Mouse (Mus musculus) spleen, adult 18-20 months (tissue): ENCODE measurements at regions not wholly inside any gene's neighbourhood (a gene's known extent, or its start where the extent isn't known, plus 50 kb on each side); places are given as distances from the start of the nearest gene placed in this dataset.

Source experiments
- DNase-seq, 2 experiments: peaks; one replicate each; pipeline ENCODE4 v3.0.0; 2022; ENCODE audit warnings: mixed read lengths in 2 of 2

- DNase-seq, result no peak
Observed at GRCm38 (mm10) chr6:134320379-134320932, 75.7 kb upstream of the Bcl2l14 start.

GRCm38 (mm10) chr6:134324001-134324400 lies 72.1 kb upstream of the Bcl2l14 start:
- DNase-seq, result no peak

- no peak for DNase-seq
Observed at GRCm38 (mm10) chr6:134325564-134325963, 70.6 kb upstream of the Bcl2l14 start.

- no peak for DNase-seq
Observed at GRCm38 (mm10) chr6:134329550-134330299, 66.4 kb upstream of the Bcl2l14 start.

GRCm38 (mm10) chr6:134330300-134330640 lies 65.8 kb upstream of the Bcl2l14 start:
- DNase-seq, result no peak

- DNase-seq, result peak; percentile 7 to 23
Observed at GRCm38 (mm10) chr6:134332718-134333432, 63.2 kb upstream of the Bcl2l14 start.

- DNase-seq, result no peak
Observed at GRCm38 (mm10) chr6:134335711-134336110, 60.4 kb upstream of the Bcl2l14 start.

- no peak for DNase-seq
Observed at GRCm38 (mm10) chr6:134342796-134343605, 53.1 kb upstream of the Bcl2l14 start.

GRCm38 (mm10) chr6:134343606-134343901 lies 52.6 kb upstream of the Bcl2l14 start:
- no peak for DNase-seq
